Mouse (Mus musculus): ENCODE results near the gene Cntn1. TPM values are rescaled to one million over a fixed set of nuclear protein-coding genes. Genes with fewer than 3 reads are reported as not detected.

Cntn1 gene
- polyA plus RNA-seq, 1 experiment = not detected

- TF ChIP-seq CEBPB (IDR thresholded peaks at IDR 0.05; ENCODE audit: low read depth) = no peak
- TF ChIP-seq MYOG (IDR thresholded peaks at IDR 0.05; ENCODE audit: control insufficient read depth, extremely low read depth, insufficient read length) = no peak
- no peak for TF ChIP-seq CTCF (IDR thresholded peaks at IDR 0.05; ENCODE audit: control insufficient read depth, insufficient read depth, insufficient read length)
- no peak for TF ChIP-seq MYOD1 (IDR thresholded peaks at IDR 0.05; ENCODE audit: control insufficient read depth, insufficient read length, low read depth)
- no peak for TF ChIP-seq FOSL1 (IDR thresholded peaks at IDR 0.05; ENCODE audit: insufficient read depth, low read length, poor library complexity, severe bottlenecking)
- TF ChIP-seq USF1 (IDR thresholded peaks at IDR 0.05; ENCODE audit: low read depth) = no peak
- H3K79me3 ChIP-seq (ENCODE audit: low read depth) = no peaks in the 10 kb centered on the region
- H3K79me2 ChIP-seq (ENCODE audit: control insufficient read depth, insufficient read depth) = no peaks in the 10 kb centered on the region
- no peak overlapping the region for H3ac ChIP-seq (ENCODE audit: control insufficient read depth, insufficient read length, low read depth)
- no peaks in the 10 kb centered on the region for H3K36me3 ChIP-seq (ENCODE audit: control insufficient read depth, insufficient read depth)
- H3K4me3 ChIP-seq (ENCODE audit: insufficient read depth, poor library complexity, severe bottlenecking) = no peak overlapping the region
- H3K27me3 ChIP-seq (ENCODE audit: control insufficient read depth, insufficient read depth, insufficient read length) = no peaks in the 10 kb centered on the region
Observed at GRCm38 (mm10) chr15:92221446-92221845, 170.5 kb downstream of the Cntn1 start.

- no peaks in the 10 kb centered on the region for H3K79me2 ChIP-seq (ENCODE audit: control insufficient read depth, insufficient read depth)
- peaks cover 3% of the 10 kb centered on the region for H3K27me3 ChIP-seq (ENCODE audit: control insufficient read depth, insufficient read depth, insufficient read length)
- TF ChIP-seq MYOG (IDR thresholded peaks at IDR 0.05; ENCODE audit: control insufficient read depth, extremely low read depth, insufficient read length) (no peak), CTCF (IDR thresholded peaks at IDR 0.05; ENCODE audit: control insufficient read depth, insufficient read depth, insufficient read length) (peak; percentile 38)
- no peak overlapping the region for H3ac ChIP-seq (ENCODE audit: control insufficient read depth, insufficient read length, low read depth)
- H3K36me3 ChIP-seq (ENCODE audit: control insufficient read depth, insufficient read depth) = no peaks in the 10 kb centered on the region
- no peaks in the 10 kb centered on the region for H3K79me3 ChIP-seq (ENCODE audit: low read depth)
- no peak overlapping the region for H3K4me3 ChIP-seq (ENCODE audit: insufficient read depth, poor library complexity, severe bottlenecking)
Observed at GRCm38 (mm10) chr15:92231386-92231785, 180.4 kb downstream of the Cntn1 start.

GRCm38 (mm10) chr15:92235836-92236235 is 184.9 kb downstream of the Cntn1 start:
- Histone ChIP-seq H3K36me3 (ENCODE audit: control insufficient read depth, insufficient read depth) (no peaks in the 10 kb centered on the region), H3K79me3 (ENCODE audit: low read depth) (no peaks in the 10 kb centered on the region), H3ac (ENCODE audit: control insufficient read depth, insufficient read length, low read depth) (no peak overlapping the region), H3K27me3 (ENCODE audit: control insufficient read depth, insufficient read depth, insufficient read length) (peaks cover 3% of the 10 kb centered on the region), H3K79me2 (ENCODE audit: control insufficient read depth, insufficient read depth) (no peaks in the 10 kb centered on the region), H3K4me3 (ENCODE audit: insufficient read depth, poor library complexity, severe bottlenecking) (no peak overlapping the region)
- TF ChIP-seq MYOD1 (IDR thresholded peaks at IDR 0.05; ENCODE audit: control insufficient read depth, insufficient read length, low read depth) = no peak
- no peak for TF ChIP-seq CEBPB (IDR thresholded peaks at IDR 0.05; ENCODE audit: low read depth)
- no peak for TF ChIP-seq MAX (IDR thresholded peaks at IDR 0.05)
- no peak for TF ChIP-seq MYOG (IDR thresholded peaks at IDR 0.05; ENCODE audit: control insufficient read depth, extremely low read depth, insufficient read length)
- no peak for TF ChIP-seq USF1 (IDR thresholded peaks at IDR 0.05; ENCODE audit: low read depth)
- no peak for TF ChIP-seq CTCF (IDR thresholded peaks at IDR 0.05; ENCODE audit: control insufficient read depth, insufficient read depth, insufficient read length)
- no peak for TF ChIP-seq FOSL1 (IDR thresholded peaks at IDR 0.05; ENCODE audit: insufficient read depth, low read length, poor library complexity, severe bottlenecking)

GRCm38 (mm10) chr15:92264980-92265707 is 214.2 kb downstream of the Cntn1 start:
- Histone ChIP-seq H3ac (ENCODE audit: control insufficient read depth, insufficient read length, low read depth) (no peak overlapping the region), H3K79me2 (ENCODE audit: control insufficient read depth, insufficient read depth) (no peaks in the 10 kb centered on the region), H3K4me3 (ENCODE audit: insufficient read depth, poor library complexity, severe bottlenecking) (no peak overlapping the region), H3K36me3 (ENCODE audit: control insufficient read depth, insufficient read depth) (no peaks in the 10 kb centered on the region), H3K27me3 (ENCODE audit: control insufficient read depth, insufficient read depth, insufficient read length) (peaks cover 5% of the 10 kb centered on the region), H3K79me3 (ENCODE audit: low read depth) (no peaks in the 10 kb centered on the region)
- TF ChIP-seq CTCF (IDR thresholded peaks at IDR 0.05; ENCODE audit: control insufficient read depth, insufficient read depth, insufficient read length) (peak; percentile 32), FOSL1 (IDR thresholded peaks at IDR 0.05; ENCODE audit: insufficient read depth, low read length, poor library complexity, severe bottlenecking) (no peak)

- Histone ChIP-seq H3K4me3 (ENCODE audit: insufficient read depth, poor library complexity, severe bottlenecking) (no peak overlapping the region), H3ac (ENCODE audit: control insufficient read depth, insufficient read length, low read depth) (no peak overlapping the region), H3K79me2 (ENCODE audit: control insufficient read depth, insufficient read depth) (no peaks in the 10 kb centered on the region), H3K36me3 (ENCODE audit: control insufficient read depth, insufficient read depth) (no peaks in the 10 kb centered on the region), H3K79me3 (ENCODE audit: low read depth) (no peaks in the 10 kb centered on the region), H3K27me3 (ENCODE audit: control insufficient read depth, insufficient read depth, insufficient read length) (no peaks in the 10 kb centered on the region)
- TF ChIP-seq CTCF (IDR thresholded peaks at IDR 0.05; ENCODE audit: control insufficient read depth, insufficient read depth, insufficient read length) (no peak), MYOG (IDR thresholded peaks at IDR 0.05; ENCODE audit: control insufficient read depth, extremely low read depth, insufficient read length) (no peak), USF1 (IDR thresholded peaks at IDR 0.05; ENCODE audit: low read depth) (no peak), MYOD1 (IDR thresholded peaks at IDR 0.05; ENCODE audit: control insufficient read depth, insufficient read length, low read depth) (no peak), FOSL1 (IDR thresholded peaks at IDR 0.05; ENCODE audit: insufficient read depth, low read length, poor library complexity, severe bottlenecking) (no peak), MAX (IDR thresholded peaks at IDR 0.05) (no peak), CEBPB (IDR thresholded peaks at IDR 0.05; ENCODE audit: low read depth) (no peak)
Observed at GRCm38 (mm10) chr15:92268341-92268740, 217.4 kb downstream of the Cntn1 start.

GRCm38 (mm10) chr15:92268741-92269322 is 217.9 kb downstream of the Cntn1 start:
- Histone ChIP-seq H3K27me3 (ENCODE audit: control insufficient read depth, insufficient read depth, insufficient read length) (no peaks in the 10 kb centered on the region), H3K79me3 (ENCODE audit: low read depth) (no peaks in the 10 kb centered on the region), H3K4me3 (ENCODE audit: insufficient read depth, poor library complexity, severe bottlenecking) (no peak overlapping the region), H3K79me2 (ENCODE audit: control insufficient read depth, insufficient read depth) (no peaks in the 10 kb centered on the region), H3ac (ENCODE audit: control insufficient read depth, insufficient read length, low read depth) (no peak overlapping the region), H3K36me3 (ENCODE audit: control insufficient read depth, insufficient read depth) (no peaks in the 10 kb centered on the region)
- TF ChIP-seq CTCF (IDR thresholded peaks at IDR 0.05; ENCODE audit: control insufficient read depth, insufficient read depth, insufficient read length) = no peak
- TF ChIP-seq CEBPB (IDR thresholded peaks at IDR 0.05; ENCODE audit: low read depth) = no peak
- TF ChIP-seq USF1 (IDR thresholded peaks at IDR 0.05; ENCODE audit: low read depth) = no peak
- no peak for TF ChIP-seq MYOD1 (IDR thresholded peaks at IDR 0.05; ENCODE audit: control insufficient read depth, insufficient read length, low read depth)
- TF ChIP-seq MAX (IDR thresholded peaks at IDR 0.05) = no peak
- TF ChIP-seq MYOG (IDR thresholded peaks at IDR 0.05; ENCODE audit: control insufficient read depth, extremely low read depth, insufficient read length) = no peak
- TF ChIP-seq FOSL1 (IDR thresholded peaks at IDR 0.05; ENCODE audit: insufficient read depth, low read length, poor library complexity, severe bottlenecking) = no peak
